ENCODE assay signal across 8 mouse cellular contexts in genomic region chr4:100776043-100776870, GRCm38 (mm10). TPM values are rescaled to one million over a fixed set of nuclear protein-coding genes. Genes with fewer than 3 reads are reported as not detected.
DNase-seq lines count a peak whose midpoint lies in the region; ATAC-seq lines count a peak whose summit lies in the region.

Gene Cachd1 (plus strand): TSS chr4:100776675.

- H3K9ac ChIP-seq in hindbrain, embryonic 16.5 days (ENCODE audit: low read depth, low read length), result peak within 1 kb of the TSS; percentile 91

- under 1% methylated on average over 44 of the region's 50 CpGs for WGBS in hindbrain, embryonic 16.5 days

- no peaks in the 10 kb centered on the region for H3K27me3 ChIP-seq in hindbrain, embryonic 16.5 days (replicated peaks; ENCODE audit: control insufficient read depth, insufficient read depth, low read length)

- H3K4me1 ChIP-seq in hindbrain, embryonic 16.5 days (ENCODE audit: control insufficient read depth, insufficient read depth, low read depth, low read length), result peaks cover 17% of the 10 kb centered on the region

- peak; percentile 27; the same call in 1 of the 2 replicates for ATAC-seq in cerebellum, adult (ENCODE audit: insufficient number of reproducible peaks, low FRiP score, low TSS enrichment)
- peak; percentile 82 for ATAC-seq in hindbrain, embryonic 16.5 days

- H3K9me3 ChIP-seq in hindbrain, embryonic 16.5 days (ENCODE audit: control insufficient read depth, low read length), result no peaks in the 10 kb centered on the region

- intact Hi-C loops in gastrocnemius, postnatal 14 days (cut with DNase I; ENCODE audit: low total_unique reads), result loop anchor here (10.0 kb wide), 1 partner anchor 209 kb away; no protein-coding TSS in a partner anchor
- intact Hi-C loops in left cerebral cortex, postnatal 25 days (cut with DNase I), result loop anchor here (5.0 kb wide), 3 partner anchors 146 to 211 kb away; no protein-coding TSS in a partner anchor

- H3K4me2 ChIP-seq in hindbrain, embryonic 16.5 days (ENCODE audit: low read length), result peak within 1 kb of the TSS; percentile 87

- peak within 1 kb of the TSS; percentile 81 for H3K4me3 ChIP-seq in hindbrain, embryonic 16.5 days (ENCODE audit: low read length)

- peak within 1 kb of the TSS; percentile 92 for H3K27ac ChIP-seq in hindbrain, embryonic 16.5 days (ENCODE audit: low read depth, low read length)

- DNase-seq in cerebellum, adult 18-20 months, result no peak
- DNase-seq in embryo, embryonic 11 days, result peak; percentile 91
- DNase-seq in gastrocnemius, postnatal 14 days, result peak; percentile 72
- peak in 1 of 2 experiments; percentile 44 for DNase-seq in left cerebral cortex, postnatal 25 days (ENCODE audit: low spot score in 2 of 2)
- DNase-seq in mesoderm, embryonic 11.5 days (ENCODE audit: low read depth, low spot score), result peak; percentile 89
- DNase-seq in testis, postnatal 10 days (ENCODE audit: low spot score), result peak; percentile 72

- no peaks in the 10 kb centered on the region for H3K36me3 ChIP-seq in hindbrain, embryonic 16.5 days (ENCODE audit: control insufficient read depth, insufficient read depth, low read length)

RNA-seq across cellular contexts. Expression of gene Cachd1, which starts in this region (rescaled TPM):
- total RNA-seq in gastrocnemius, postnatal 14 days (2021), result 1 to 10 TPM; 5.0 to 5.2 TPM
- polyA plus RNA-seq in hindbrain, embryonic 16.5 days (2015; fragmentation: Nextera tagmentation; extraction: Ambion mirVana), result 10.6 and 17.4 TPM in 2 replicates
- total RNA-seq in left cerebral cortex, postnatal 25 days (2021), result 10 to 100 TPM; 14.1 to 16.0 TPM

Comparison
In these comparisons a context has a peak if more than half of its experiments do, and no peak if none do; other contexts are left out.
1. DNase-seq: peak in embryo, embryonic 11 days (single experiment), gastrocnemius, postnatal 14 days (single experiment), mesoderm, embryonic 11.5 days (single experiment) and testis, postnatal 10 days (single experiment); none in cerebellum, adult 18-20 months (0 of 2).